Mouse (Mus musculus) heart, embryonic 11.5 days (tissue): ENCODE data around the gene Cactin. TPM values are rescaled to one million over a fixed set of nuclear protein-coding genes. Genes with fewer than 3 reads are reported as not detected.

ENCODE experiments used
- ATAC-seq: fragments of 200-750 bp; cut with Nextera tagmentation; replicated peaks from 2 replicates; pipeline ENCODE4 v1.8.0; 2017; ENCODE audit warnings: moderate library complexity; ENCODE audit not compliant: insufficient number of reproducible peaks, low FRiP score, low TSS enrichment
- H3K27ac ChIP-seq: fragments of 300-500 bp; sonication (generic); 2 replicates; pipeline ENCODE4 v1.5.1; 2014; ENCODE audit warnings: mild to moderate bottlenecking, low read depth, low read length
- H3K27me3 ChIP-seq: fragments of 300-500 bp; sonication (generic); 2 replicates; pipeline ENCODE4 v1.6.1; 2014; ENCODE audit warnings: mild to moderate bottlenecking, low read length, mixed read lengths; ENCODE audit not compliant: control insufficient read depth, insufficient read depth
- H3K36me3 ChIP-seq: fragments of 300-500 bp; sonication (generic); 2 replicates; pipeline ENCODE4 v1.6.1; 2014; ENCODE audit warnings: mild to moderate bottlenecking, low read length, moderate library complexity, mixed read lengths; ENCODE audit not compliant: control insufficient read depth, insufficient read depth
- H3K4me1 ChIP-seq: fragments of 300-500 bp; sonication (generic); 2 replicates; pipeline ENCODE4 v1.6.1; 2014; ENCODE audit warnings: low read length; ENCODE audit not compliant: control insufficient read depth, insufficient read depth
- H3K4me2 ChIP-seq: fragments of 300-500 bp; sonication (generic); 2 replicates; pipeline ENCODE4 v1.6.1; 2014; ENCODE audit warnings: mild to moderate bottlenecking, moderate library complexity
- H3K4me3 ChIP-seq: fragments of 300-500 bp; sonication (generic); 2 replicates; pipeline ENCODE4 v1.5.1; 2014; ENCODE audit warnings: low read depth, low read length
- H3K9ac ChIP-seq: fragments of 300-500 bp; sonication (generic); 2 replicates; pipeline ENCODE4 v1.6.1; 2014; ENCODE audit warnings: mild to moderate bottlenecking, low read depth, low read length, moderate library complexity
- H3K9me3 ChIP-seq: fragments of 300-500 bp; sonication (generic); replicated peaks from 2 replicates; pipeline ENCODE4 v1.6.1; 2016; ENCODE audit warnings: low read length; ENCODE audit not compliant: control insufficient read depth
- WGBS: fragments of 180-500 bp; shearing (Covaris S2); extraction: QIAGEN DNeasy Blood & Tissue Kit; methylation state at CpG from one replicate; pipeline ENCODE4 v1.1.7; 2014; ENCODE audit not compliant: insufficient replicate concordance; 5-methylcytosine and 5-hydroxymethylcytosine counted together
- polyA plus RNA-seq: library from polyadenylated mRNA; unstranded; fragments of >200 nt; fragmentation: Nextera tagmentation; extraction: Ambion mirVana; gene quantifications from 2 replicates; pipeline ENCODE4 v1.2.1, GENCODE M21; 2014

The Cactin gene
- polyA plus RNA-seq, 1 experiment from 2014 or later = 20.2 TPM

DNA sequence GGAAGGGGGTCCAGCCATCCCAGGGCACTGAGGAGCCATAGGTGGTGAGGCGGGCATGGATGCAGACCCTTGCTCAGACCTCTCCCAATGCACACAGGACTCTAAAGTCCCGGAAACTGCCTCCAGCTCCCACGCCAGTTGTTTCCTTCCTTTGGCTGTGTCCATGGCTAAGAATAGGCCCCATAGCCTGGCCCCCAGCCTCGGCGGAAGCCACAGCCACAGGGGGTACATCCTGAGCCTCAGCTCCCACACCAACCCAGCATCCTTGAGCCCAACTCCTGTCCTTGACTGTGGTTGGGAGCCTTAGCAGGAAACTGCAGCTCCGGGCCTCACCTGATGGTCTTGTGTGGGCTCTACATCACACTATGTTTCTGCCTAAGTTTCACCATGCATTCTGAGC is 6.0 kb downstream of the Cactin start:
- peaks cover 46% of the 10 kb centered on the region for H3K36me3 ChIP-seq
- no peak overlapping the region for H3K4me3 ChIP-seq
- H3K27me3 ChIP-seq = no peaks in the 10 kb centered on the region; the same call in 1 of the 2 replicates
- ATAC-seq = no peak
- peak overlapping the region; percentile 68 for H3K27ac ChIP-seq
- H3K4me2 ChIP-seq = no peak overlapping the region; the same call in 1 of the 2 replicates
- H3K9ac ChIP-seq = no peak overlapping the region
- peaks cover 52% of the 10 kb centered on the region for H3K4me1 ChIP-seq
- H3K9me3 ChIP-seq = no peaks in the 10 kb centered on the region
- WGBS = 62% methylated on average over 6 of the region's 6 CpGs

GRCm38 (mm10) chr10:81327959-81328358 is 7.1 kb downstream of the Cactin start:
- Histone ChIP-seq H3K27ac (peak overlapping the region; percentile 90), H3K9ac (peak overlapping the region; percentile 54), H3K9me3 (no peaks in the 10 kb centered on the region), H3K4me1 (peaks cover 50% of the 10 kb centered on the region), H3K4me3 (no peak overlapping the region), H3K36me3 (peaks cover 41% of the 10 kb centered on the region), H3K27me3 (peaks cover 3% of the 10 kb centered on the region), H3K4me2 (peak overlapping the region; percentile 59)
- WGBS = 12% methylated on average over 2 of the region's 2 CpGs
- peak; percentile 4; the same call in 1 of the 2 replicates for ATAC-seq

DNA sequence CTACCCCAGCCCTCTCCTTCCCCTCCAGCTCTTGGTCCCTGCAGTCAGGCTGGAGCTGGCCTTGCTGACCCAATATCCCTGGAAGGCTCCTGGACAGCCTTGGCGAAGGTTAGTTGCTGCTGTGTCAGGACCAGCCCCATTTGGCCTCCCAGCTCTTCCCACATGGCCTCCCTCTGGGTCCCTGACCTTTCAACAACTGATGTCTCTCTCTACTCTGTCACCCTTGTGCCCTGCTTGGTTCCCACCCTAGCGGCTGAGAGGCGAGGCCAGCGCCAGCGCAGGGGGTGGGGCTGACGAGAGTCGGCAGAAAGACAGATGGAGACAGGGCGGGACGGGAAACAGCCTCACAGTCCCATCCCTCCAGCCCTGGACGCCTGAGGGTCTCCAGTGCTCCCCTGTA is 7.5 kb downstream of the Cactin start, which contains the start of gene Tbxa2r:
Tbxa2r (plus strand) TSS at position 346 of the 400 bp plus-strand sequence.
- Histone ChIP-seq H3K4me1 (peaks cover 50% of the 10 kb centered on the region), H3K27me3 (peaks cover 3% of the 10 kb centered on the region), H3K27ac (peak within 1 kb of the TSS; percentile 90), H3K4me3 (peak within 1 kb of the TSS; percentile 26; the same call in 1 of the 2 replicates), H3K36me3 (peaks cover 36% of the 10 kb centered on the region), H3K4me2 (peak within 1 kb of the TSS; percentile 59), H3K9ac (peak within 1 kb of the TSS; percentile 54), H3K9me3 (no peaks in the 10 kb centered on the region)
- ATAC-seq = peak; percentile 44
- 3% methylated on average over 10 of the region's 10 CpGs for WGBS

- Histone ChIP-seq H3K4me1 (peaks cover 50% of the 10 kb centered on the region), H3K27ac (peak overlapping the region; percentile 90), H3K4me2 (peak overlapping the region; percentile 59), H3K27me3 (peaks cover 3% of the 10 kb centered on the region), H3K4me3 (peak overlapping the region; percentile 26; the same call in 1 of the 2 replicates), H3K9me3 (no peaks in the 10 kb centered on the region), H3K36me3 (peaks cover 26% of the 10 kb centered on the region), H3K9ac (peak overlapping the region; percentile 54; the same call in 1 of the 2 replicates)
- 58% methylated on average over 10 of the region's 10 CpGs for WGBS
- ATAC-seq = peak; percentile 47
Observed at GRCm38 (mm10) chr10:81329194-81329975, 8.5 kb downstream of the Cactin start.

- peak overlapping the region; percentile 59 for H3K4me2 ChIP-seq
Observed at GRCm38 (mm10) chr10:81330007-81330406, 9.1 kb downstream of the Cactin start.

DNA sequence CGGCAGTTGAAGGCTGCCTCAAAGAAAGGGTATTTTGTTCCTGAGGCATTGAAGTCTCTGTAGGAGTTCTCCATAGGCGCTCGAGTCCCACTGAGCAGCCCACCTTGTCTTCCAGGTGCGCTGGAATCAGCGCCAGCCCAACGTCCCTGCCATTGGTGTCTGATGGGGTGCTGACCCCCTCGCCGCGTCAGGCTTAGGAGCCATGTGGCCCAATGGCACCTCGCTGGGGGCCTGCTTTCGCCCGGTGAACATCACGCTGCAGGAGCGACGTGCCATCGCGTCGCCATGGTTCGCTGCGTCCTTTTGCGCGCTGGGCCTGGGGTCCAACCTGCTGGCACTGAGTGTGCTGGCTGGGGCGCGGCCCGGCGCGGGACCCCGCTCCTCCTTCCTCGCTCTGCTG is 11.4 kb downstream of the Cactin start:
- Histone ChIP-seq H3K4me3 (peak overlapping the region; percentile 22), H3K36me3 (no peaks in the 10 kb centered on the region; the same call in 1 of the 2 replicates), H3K27me3 (peaks cover 3% of the 10 kb centered on the region), H3K9ac (peak overlapping the region; percentile 67), H3K9me3 (no peaks in the 10 kb centered on the region), H3K4me1 (peaks cover 49% of the 10 kb centered on the region), H3K27ac (no peak overlapping the region), H3K4me2 (peak overlapping the region; percentile 57)
- 18% methylated on average over 29 of the region's 29 CpGs for WGBS
- no peak for ATAC-seq

More at GRCm38 (mm10) chr10:81330007-81330406, 9.1 kb downstream of the Cactin start:
- Histone ChIP-seq H3K4me3 (no peak overlapping the region), H3K36me3 (peaks cover 20% of the 10 kb centered on the region), H3K27me3 (peaks cover 3% of the 10 kb centered on the region), H3K27ac (peak overlapping the region; percentile 90), H3K4me1 (peaks cover 50% of the 10 kb centered on the region), H3K9me3 (no peaks in the 10 kb centered on the region), H3K9ac (peak overlapping the region; percentile 31; the same call in 1 of the 2 replicates)
- ATAC-seq = no peak
- 58% methylated on average over 4 of the region's 4 CpGs for WGBS

- WGBS = 74% methylated on average over 11 of the region's 11 CpGs
- no peak overlapping the region for H3K9ac ChIP-seq
- H3K4me1 ChIP-seq = peaks cover 36% of the 10 kb centered on the region
- H3K4me2 ChIP-seq = no peak overlapping the region
- no peak for ATAC-seq
- H3K36me3 ChIP-seq = no peaks in the 10 kb centered on the region; the same call in 1 of the 2 replicates
- no peak overlapping the region for H3K27ac ChIP-seq
- H3K4me3 ChIP-seq = no peak overlapping the region
- H3K9me3 ChIP-seq = no peaks in the 10 kb centered on the region
- H3K27me3 ChIP-seq = peaks cover 17% of the 10 kb centered on the region
Observed at GRCm38 (mm10) chr10:81334324-81334723, 13.4 kb downstream of the Cactin start.

DNA sequence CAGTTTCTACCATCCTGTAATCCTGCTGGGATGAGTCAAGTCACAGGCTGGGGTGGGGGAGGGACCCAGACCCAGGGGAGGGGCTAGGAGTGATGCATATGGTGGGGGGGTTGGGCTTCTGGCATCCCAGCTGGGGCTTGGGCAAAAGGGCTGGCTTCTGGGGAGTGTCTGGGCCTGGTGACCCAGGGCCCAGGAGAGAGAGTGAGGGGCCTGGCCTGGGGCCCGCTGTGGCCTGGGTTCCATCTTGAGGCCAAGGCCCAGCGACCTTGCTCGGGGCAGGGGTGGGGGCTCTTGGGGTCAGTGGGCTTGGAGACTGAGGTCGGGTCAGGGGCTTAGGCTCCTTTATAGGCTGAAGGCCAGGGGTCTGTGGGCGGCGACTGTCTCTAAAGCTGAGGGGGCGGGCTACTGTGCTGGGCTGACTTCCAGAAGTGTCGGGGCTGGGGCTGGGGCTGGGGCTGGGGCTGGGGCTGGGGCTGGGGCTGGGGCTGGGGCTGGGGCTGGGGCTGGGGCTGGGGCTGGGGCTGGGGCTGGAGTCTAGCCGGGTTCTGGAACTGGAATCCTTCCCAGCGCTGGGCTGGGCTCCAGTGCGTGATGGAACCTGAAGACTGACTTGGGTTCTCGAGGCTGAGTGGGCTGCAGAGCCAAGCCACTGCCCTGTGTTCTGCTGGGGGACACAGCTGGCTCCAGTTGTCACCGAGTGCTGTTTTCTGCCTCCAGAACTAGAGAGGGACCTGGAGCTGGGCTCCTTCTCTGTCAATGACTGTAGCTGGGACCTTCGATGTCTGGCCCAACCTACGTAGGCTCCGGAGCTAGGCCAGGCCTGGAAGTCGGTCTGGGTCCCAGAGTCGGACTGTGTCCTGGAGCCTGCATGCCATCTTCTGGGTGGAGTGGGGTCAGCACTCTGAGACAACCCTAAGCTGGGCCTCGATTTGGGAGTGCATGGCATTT is 14.8 kb downstream of the Cactin start:
- Histone ChIP-seq H3K9ac (peak overlapping the region; percentile 39; the same call in 1 of the 2 replicates), H3K27me3 (peaks cover 21% of the 10 kb centered on the region), H3K27ac (0 out of 2 replicates have a peak overlapping the region, but pooled peaks have one; percentile 22), H3K4me2 (no peak overlapping the region), H3K4me1 (peaks cover 23% of the 10 kb centered on the region), H3K9me3 (no peaks in the 10 kb centered on the region), H3K36me3 (no peaks in the 10 kb centered on the region; the same call in 1 of the 2 replicates), H3K4me3 (no peak overlapping the region)
- 48% methylated on average over 19 of the region's 19 CpGs for WGBS
- no peak; the same call in 1 of the 2 replicates for ATAC-seq
